Mouse (Mus musculus): Measurements from ENCODE around the gene Lrtm1.

Lrtm1 gene

DNA sequence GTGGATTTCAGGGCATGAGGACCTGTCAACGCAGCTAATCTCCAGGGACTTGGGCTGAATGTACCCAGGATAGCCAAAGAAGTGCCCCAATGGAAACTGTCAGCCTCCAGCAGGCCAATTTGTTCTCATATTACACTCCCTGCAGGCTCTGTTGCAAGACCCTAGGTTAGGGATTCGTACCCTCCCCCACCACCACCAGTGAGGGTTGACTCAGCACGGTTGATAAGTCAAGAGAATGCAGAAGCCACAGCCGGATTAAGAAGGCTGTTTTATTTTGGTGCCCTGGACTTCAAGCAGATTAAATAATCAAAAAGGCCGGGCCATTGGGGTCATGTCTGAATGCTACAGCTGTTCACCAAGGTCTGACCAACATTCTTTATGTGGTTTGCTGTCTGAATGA is at the start of gene Lrtm1:
TSS of gene Lrtm1 (plus strand) at position 326 of the 400 bp plus-strand sequence.
- peak; percentile 41 for DNase-seq

DNA sequence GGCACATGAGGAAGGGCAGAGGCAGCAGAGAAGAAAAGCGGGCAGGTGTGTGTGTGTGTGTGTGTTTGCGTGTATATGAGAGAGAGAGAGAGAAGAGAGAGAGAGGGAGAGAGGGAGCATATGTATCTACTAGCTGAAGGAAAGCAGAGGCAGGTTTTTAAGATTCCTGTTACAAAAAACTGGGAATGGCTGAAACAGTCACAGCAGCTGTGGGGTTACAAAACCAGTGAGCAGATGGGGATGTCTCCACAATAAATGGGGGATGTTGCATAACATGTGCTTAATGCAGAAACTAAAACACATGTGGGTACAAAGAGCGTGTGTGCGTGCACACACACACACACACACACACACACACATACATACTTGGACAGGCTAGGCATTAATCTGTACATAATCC is 48.8 kb upstream of the Lrtm1 start:
- DNase-seq: peak; percentile 50

DNA sequence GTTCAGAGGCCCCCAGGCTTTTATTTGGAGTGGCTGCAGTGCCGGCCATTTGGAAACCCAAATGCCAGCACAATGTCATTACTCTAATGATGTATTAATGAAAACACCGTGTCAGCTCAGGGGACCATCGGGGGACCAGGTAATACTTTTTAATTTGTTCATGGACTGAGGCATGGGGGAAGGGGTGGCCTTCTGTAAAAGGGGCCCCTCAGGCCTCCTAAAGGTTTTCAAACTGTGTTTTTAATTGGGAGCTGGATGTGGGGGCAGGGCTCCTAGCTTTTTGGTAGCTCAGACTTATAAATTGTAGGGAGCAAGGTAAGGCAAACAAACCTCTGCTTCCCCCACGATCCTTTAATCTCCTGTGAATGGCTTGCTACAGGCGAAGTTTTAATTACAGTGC is 45.4 kb upstream of the Lrtm1 start:
- DNase-seq: no peak

DNA sequence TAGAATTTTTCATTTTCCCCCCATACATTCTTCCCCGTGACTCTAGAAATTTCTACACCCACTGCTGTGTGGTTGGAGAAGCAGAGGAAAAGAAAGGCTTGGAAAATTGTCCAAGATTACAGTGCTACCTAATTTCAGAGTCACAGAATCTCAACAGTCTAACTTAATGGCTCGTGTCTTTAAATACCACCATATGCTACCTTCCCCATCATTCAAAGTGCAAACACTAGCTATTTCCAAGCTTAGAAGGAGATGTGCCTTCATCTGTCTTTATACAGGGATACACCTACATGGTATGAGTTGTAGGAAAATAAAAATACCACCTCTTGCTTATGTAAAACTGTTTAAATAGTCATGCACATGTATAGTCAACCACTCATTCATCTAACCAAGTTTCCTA is 38.8 kb upstream of the Lrtm1 start:
- no peak for DNase-seq

DNA sequence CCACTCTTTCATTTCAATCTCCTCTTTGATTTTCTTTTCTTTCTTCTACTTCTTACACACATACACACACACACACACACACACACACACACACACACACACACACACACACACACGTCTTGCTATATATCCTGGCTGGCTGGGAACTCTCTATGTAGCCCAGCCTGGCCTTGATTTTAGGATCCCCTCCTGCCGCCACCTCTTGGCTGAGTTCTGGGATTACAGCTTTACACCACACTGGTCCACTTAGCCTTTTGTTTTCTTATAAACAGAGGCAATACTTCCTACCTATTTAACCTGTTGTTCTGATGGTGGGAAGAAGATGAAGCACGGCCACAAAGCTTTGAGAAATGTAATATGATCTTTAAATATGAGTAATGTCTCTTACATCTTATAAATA is 37.5 kb upstream of the Lrtm1 start:
- DNase-seq: peak; percentile 55

DNA sequence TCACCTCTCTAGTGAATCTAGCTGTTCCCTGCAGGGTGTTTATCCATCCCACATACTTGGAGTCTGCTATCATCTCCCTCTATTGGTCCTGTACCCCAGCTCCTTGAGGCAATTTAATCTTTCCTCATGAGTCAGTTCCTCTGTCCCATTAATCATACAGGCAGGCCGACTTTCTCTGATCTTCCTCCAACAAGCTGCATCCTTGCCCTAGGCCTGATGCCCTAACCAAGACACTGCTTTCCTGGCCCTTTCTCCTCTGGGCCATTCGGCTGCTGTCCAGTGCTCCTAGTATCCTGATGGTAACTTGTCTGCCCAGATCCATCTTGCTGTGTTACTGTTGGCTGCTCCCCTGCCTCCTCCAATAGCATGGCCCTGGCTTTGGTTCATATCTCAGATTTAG is 33.7 kb upstream of the Lrtm1 start:
- DNase-seq: no peak

DNA sequence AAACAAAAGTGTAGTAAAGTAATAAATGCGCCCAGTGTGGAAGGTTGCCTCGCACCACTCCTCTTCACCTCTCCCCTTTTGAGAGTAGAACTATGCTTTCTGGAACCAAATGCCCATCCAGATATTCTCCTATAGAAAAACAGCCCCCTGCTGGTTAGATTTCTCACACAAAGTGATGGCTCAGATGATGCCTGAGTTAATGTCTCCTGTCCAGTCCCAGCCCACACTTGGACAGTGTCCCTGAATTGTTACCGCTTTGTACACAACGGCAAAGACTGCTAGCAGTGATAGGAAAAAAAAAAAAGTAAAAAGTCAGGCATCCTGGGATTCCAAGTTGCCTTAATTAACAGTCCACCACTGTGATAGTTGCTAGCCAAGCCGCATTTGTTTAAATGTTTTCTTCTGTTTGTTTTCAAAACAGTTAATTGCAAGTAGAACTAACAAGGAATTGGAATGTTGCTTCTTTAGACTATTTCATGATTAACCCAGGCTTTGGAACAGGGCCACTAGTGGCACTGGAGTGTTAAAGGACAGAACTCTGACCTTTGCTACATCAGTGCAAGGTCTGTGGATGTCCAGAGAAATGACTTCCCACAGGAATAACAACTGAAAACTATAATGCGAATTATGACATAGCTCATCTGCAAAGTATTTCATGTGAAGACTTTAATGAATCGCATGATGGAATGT is 29.7 kb upstream of the Lrtm1 start:
- no peak for DNase-seq

DNA sequence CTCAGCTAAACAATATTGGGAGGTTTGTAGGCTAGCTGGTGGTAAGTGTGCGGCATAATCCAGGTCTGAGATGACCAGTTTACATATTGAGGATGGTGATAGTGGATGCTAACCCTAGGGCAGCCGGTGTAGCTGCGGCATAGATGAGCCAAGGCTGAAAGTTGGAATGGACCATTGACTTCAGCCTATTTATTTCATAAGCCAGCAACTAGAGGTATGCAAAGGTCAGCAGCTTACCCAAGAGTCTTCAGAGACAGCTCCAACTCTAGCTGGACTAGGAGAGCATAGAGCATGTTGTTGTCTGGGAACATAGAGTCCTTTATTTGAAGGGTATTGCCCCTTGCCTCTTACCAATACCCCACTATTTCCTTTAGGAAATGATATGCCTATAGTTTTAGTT is 21.4 kb upstream of the Lrtm1 start:
- no peak for DNase-seq

DNA sequence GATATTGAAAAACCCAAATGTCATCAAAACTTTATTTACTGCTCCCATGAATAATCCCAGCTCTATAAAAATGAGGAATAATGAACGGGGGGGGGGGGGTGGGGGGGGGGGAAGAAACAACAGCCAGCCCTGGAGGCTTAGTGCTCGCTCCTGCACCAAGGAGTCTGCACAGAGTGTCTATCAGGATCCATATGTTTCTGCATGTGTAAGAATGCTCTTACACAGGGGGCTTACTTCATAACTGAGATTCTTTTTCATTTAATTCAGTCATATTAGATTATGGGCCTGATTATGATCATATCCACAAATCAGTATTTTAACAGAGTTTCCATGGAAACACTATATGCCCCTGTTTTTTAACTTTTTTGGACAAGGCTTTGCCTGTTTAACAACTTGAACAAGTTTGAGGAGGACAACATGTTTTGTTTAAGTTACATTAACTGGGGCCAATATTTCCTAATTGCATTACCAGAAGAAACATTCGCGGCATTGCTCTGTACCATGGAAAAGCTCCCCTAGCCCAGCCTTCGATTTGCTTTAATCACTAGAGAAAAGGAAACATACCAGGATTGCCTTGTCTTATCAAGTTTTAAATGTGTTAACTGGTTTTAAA is 12.7 kb upstream of the Lrtm1 start:
- DNase-seq: no peak

DNA sequence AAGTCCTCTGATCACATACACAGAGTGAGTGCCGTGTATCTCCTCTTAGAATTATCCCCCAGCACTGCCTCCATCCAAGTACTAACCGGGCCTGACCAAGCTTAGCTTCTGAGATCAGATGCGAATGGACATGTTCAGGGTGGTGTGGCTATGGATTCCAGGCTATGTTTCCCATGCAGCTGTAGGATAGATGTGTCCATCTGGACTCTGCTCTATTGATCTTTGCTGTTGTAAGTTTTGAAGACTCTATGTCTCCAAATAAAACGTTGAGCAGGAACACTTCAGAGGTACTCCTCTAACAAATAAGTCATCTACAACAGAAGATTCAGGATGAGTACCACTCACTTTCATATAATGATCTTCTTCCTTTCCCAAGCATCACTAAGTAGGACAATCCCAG is 8.4 kb upstream of the Lrtm1 start:
- no peak for DNase-seq

DNA sequence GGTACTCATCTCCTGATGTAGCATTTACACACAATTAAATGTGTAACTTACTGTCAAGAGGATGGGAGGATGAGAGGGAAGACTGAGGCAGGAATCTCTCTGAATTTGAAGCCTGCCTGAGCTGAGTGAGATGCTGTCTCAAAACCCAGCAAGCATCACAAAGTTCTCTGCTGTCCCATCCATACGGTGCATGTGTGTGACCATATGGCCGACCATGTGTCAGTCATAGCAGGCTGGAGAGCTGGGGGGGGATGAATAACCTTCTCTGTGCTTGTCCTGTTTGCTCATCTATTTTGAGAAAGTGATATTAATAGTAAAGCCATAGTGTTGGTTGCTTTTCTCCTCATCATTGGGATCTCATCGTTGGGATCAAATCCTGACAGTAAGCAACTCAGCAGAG is 4.8 kb upstream of the Lrtm1 start:
- DNase-seq: no peak

DNA sequence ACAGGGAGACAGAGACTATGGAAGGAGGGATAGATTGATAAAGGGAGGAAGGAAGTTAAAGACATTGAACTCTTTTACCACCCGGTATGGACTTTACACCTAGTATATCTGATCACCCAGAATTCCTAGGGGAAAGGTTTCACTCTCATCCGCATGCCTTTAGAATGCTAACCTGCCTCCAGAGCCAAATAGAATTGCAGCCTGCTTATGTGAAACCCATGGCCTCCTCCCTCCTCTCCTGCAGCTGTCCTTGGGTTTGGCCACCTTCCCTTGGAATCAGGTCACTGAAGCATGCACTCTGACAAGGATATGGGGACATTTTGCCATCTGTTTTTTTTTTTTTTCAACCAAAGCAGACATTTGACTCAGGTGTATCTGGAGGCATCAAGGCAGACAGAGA is 3.3 kb upstream of the Lrtm1 start:
- no peak for DNase-seq

DNA sequence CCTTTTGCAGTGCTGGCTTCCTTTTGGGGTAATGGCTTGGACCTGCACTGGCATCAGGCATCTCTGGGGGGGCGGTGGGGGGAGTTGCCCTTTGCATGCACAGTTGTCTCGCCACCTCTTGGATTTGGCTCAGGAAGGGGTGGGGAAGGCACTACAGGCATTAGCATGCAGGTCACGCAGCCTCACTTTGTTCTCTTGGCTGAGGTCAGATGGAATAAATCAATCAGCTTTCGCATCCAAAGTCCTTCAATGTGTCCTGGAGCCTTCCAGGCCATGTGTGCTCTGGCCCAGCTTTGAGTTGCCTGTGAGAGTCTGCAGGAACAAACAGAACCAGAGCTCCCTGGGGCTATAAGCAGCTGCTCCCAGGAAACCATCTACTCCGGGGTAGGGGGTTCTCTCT is 2.1 kb upstream of the Lrtm1 start:
- DNase-seq: peak; percentile 59

DNA sequence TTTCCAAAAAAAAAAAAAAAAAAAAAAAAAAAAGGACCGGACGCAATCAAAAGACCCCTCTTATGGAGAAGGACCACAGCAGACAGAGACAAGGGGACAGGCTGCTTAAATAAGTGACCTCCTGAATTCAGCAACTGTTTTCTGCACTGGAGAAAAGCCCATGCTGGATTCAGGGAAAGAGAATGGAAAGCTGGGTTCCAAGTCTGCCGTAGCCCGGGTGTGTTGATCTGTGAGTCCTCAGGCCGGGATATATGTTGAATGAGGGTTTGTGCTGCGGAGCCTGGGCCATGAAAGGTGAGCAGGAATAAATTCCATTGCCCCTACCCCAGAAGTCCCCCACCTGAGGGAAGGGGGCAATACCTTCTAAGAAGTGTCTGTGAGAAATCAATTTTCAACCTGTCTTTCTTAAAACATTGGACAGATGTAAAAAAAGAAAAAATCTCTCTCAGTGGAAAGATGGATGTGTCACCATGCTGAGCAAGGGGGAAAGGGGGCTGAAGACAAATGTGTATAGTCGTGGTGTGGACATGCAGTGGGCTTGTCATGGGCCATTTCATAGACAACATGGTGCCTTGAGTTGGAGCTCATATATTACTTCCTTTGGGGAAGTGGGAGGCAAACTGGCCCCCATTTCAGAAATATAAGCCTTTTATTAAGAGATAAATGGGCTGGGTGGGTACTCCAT is 450 bp downstream of the Lrtm1 start:
- no peak for DNase-seq

DNA sequence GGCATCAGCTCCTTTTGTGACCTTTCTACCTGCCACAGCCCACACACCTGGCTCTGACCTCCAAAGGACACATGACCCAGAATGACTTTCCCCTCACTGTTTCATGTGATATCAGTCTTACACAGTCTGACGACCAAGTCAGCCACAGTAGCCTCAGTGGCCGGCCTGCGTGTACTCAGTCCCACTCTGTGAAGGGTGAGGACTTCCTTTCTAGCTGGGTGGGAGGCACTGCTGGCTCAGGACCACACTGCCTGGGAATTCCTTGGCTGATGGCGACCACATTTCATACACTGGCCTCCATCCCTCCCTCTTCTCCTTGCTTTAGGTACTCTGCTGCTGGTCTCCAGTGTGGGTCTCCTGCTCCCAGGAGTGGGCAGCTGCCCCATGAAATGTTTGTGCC is 3.3 kb downstream of the Lrtm1 start:
- no peak for DNase-seq

DNA sequence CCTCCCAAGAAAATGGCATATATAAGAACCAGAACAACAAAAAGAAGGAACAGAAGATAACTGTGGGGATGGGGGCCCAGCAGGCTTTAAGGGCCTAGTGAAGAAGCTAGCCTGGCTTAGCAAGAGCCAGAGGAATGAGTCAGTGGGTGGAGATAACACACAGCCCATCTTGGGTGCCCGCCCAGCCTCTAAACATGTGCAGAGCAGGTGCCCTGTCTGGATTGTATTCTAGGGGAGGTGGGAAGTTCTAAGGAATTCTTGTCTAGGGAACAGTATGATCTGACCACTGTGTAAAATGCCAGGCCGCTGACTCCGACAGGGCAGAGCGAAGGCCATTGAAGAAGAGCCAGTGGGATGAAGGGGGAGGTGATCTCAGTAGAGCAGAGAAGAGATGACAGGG is 5.2 kb downstream of the Lrtm1 start:
- DNase-seq: no peak

DNA sequence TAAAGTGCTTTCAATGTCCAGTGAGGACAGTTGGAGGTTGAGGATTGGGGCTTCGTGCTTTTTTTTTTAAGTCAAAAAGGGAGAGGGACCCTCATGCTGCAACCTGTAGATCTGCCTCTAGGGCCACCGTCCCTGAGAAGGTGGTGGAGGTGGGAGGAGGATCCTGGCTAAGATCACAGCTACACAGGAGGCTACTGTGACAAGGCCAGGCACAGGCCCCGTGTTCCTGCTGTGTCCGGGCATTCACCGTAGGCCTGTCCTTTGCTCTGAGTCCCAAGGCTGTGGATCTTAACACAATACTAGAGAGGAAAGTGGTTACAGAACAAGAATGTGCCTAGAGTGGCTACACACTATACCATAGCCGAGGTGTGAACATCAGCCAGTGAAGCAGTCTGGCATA is 7.3 kb downstream of the Lrtm1 start:
- no peak for DNase-seq

DNA sequence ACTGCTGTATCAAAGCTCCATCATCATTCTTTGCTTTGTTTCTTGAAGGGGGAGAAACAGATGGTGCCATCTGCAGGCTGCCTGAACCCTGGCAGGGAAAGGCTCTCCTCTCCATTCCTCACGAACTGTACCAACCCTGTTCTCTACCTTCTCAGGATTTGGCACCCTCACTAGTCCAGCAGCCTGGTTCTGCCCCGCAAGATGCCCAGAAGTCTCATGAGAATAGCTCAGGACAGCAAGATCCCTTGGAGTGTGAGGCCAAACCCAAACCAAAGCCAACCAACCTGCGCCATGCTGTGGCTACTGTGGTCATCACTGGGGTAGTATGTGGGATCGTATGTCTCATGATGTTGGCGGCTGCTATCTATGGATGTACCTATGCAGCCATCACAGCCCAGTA is 9.3 kb downstream of the Lrtm1 start:
- no peak for DNase-seq

DNA sequence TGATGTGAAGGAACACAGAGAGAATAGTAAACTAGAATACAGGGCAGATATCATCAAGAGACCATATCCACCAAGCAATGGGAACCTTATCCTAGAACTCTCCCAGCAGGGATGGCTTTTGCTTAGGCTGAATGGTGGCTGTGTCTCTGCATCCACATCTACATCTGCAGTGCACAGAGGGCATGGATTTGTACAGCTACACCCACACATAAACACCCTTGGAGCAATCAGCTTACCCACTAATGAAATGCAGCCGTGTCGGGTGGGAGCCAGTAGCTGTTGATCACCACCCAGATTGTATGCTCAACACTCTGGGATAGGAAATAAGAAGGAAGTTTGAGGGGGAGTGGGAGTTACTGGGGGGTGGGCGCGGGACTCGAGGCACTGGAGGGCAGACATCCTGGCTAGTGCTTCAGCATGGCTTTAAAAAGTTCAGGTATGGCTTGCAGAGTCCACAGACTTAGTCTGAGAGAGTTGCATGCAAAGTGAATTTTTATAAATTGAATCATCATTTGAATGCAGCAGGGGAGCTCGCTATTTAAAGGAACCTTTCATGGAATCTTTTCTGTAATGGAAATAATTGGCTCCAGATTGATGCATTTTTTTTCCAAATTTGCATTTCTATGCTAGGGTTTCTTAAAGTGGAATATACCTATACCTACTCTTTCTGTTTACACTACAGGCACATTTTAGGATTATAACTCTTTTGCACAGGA is 10.5 kb downstream of the Lrtm1 start:
- DNase-seq: no peak

DNA sequence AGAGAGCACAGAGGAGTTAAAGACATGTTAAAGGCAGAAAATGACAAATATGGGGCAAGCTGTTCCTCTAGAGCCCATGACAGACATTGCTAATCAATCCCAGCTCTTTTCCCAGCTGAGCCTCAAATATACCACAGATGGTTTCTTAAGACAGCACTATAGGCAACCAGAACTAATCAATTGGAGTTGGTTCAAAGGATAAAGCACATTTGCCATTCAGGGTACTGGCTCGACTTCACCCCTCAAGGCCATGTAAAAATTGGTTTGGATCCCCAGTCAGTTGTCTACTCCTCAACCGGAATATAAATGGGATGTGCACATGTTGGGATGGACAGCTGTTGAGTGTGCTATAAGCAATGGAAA is 11.1 kb downstream of the Lrtm1 start:
- DNase-seq: no peak

DNA sequence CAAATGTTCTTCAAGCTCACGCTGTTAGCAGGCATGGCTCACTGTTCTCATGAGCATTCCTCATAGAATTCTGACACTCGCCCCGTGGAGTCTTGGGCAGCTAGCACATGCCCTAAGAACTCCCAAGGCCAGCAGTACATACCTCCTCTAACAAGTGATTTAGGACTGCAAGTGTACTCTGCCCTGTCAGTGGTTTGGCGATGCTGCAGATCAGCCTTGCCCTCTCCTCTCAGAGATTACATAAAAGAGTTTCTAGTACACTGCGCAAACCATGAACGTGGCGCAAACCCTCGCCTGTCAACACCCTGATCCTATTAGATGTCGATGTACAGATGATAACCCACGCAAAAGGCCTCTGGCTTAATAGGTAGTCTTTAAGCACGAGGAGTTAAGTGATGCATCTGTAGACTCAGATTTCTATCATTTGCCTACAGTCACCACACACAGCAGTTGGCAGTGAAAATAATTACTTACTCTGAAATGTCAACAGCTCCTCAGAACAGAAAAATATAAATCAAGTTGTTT is 11.9 kb downstream of the Lrtm1 start:
- no peak for DNase-seq

DNA sequence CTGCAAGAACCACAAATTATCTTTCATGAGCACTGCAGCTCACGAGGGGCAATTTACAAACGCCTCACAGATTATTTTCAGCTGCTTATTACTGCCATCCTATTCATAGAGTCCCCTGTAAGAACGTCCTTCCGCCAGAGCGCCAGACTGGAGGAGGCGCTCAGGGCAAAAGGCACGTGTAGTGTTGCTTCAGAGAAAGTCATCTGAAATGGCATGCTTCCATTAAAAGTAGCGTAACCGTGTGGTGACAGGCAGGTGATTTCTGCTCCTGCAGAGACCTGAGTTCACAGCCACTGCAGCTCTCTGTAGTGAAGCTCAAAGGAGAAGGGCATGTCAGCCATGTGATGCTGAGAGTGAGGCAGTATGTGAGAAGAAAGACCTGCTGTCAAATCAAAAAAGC is 12.5 kb downstream of the Lrtm1 start:
- DNase-seq: no peak

DNA sequence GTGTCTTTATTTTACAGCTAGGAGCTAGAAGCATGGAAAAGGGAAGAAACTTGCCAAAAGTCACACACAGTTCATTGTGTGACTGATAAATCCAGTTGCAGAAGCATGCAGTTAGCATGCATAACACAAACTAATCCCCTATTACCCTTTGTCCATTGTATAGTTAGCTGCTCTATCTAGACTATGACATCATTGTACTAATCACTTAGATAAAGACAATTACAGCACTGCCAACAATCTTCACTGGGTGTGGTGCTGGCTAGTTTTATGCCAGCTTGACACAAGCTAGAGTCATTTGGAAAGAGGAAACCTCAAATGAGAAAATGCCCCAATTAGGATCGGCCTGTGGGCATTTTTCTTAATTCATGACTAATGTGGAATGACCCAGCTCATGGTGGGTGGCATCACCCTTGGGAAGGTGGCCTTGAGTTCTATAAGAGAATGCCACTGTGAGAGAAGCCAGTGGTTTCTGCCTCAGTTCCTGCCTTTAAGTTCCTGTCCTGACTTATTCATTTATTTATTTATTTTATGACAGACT is 13.9 kb downstream of the Lrtm1 start:
- no peak for DNase-seq
